Mouse (Mus musculus) embryo, embryonic 11 days (tissue): Measurements from ENCODE around the gene Fgfr2.

Experiments
- DNase-seq: peaks from one replicate; pipeline ENCODE4 v3.0.0-alpha.2; 2015

Fgfr2 gene

DNA sequence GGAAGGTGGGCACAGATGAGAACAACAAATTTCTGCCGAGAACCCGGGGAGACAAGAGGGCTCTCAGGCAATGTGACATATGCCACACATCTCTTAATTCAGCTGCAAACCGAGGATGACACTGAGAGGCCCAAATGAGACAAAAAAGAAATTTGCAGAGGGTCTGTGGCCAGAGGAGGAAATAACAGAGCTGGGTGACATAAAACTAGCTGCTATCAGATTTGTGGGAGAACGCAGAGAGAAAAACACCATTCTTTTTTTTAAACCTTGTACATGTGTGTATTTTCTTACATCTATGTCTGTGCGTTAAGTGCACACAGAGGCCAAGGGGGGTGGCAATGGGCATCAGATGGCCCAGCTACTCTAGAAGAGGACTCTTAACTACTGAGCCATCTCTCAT, 328.0 kb downstream of the Fgfr2 start:
- no peak for DNase-seq

DNA sequence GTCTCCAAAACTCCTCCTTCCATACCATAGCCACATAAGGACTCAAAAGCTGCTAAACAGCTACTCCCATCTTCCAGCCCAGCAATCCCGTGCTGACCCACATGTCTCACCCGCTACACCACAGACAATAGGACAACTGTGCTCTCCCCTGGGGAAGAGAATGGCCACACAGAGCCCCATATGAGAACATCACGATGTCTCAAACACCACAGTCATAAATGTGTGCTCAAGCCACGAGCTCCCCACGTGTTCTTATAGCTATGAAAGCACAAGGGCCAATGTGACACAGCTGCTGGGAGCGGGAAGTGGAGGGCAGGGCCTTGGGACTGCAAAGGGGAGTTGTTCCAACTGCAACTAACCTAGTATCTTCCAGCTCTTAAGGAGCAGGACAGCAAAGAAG, 329.7 kb downstream of the Fgfr2 start:
- no peak for DNase-seq

DNA sequence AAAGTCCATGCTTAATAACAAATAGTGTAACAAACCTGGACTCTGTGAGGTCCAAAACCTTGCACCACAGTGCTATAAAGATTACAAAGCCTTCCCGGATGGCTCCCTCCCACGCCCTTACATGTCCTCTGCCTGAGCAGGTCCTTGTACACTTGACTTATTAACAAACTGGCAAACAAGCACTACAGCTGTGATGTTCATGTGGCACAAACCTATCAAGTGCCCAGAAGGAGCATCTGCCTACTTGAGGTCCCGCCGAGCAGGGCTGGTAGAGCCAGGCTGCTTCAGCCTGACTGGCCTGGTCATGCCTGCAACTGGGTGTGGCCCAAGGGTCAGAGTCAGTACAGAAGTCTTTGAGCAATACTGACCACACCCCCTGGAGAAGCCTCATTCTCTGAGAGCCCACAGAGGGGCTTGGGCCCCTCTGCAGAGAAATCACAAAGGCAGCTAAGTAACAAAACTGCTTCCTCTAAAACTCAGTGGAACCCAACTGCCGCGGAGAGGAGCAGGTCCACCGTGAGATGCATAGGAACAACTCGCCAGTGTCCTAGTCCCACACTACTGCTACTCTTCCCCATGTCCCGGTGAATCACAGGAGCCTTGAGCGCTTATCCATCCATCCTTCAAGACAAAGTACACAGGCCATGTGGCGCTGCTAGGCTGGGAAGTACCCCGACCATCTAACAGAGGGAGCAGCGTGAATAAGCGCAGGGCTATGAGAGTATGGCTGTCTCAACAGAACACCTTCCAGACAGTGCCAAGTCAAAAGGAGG, 332.5 kb downstream of the Fgfr2 start:
- no peak for DNase-seq

DNA sequence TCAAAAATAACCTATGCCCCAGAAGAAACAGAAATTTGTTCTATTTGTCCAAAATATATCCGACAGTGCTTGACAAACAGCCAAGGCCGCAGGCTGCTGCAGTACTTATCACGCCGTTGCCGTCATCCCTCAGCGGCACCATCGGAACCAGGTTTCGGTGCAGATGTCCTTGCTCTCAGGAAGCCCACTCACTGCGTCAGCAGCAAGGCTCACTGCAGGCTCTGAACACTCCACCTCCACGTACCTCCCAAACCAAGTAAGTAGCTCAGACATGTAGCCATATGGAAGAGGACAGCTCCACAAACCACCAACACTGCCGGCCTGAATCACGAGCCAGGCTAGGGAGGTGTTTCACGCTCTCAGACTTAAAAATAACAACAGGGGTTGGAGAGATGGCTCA, 334.3 kb downstream of the Fgfr2 start:
- DNase-seq, result no peak

DNA sequence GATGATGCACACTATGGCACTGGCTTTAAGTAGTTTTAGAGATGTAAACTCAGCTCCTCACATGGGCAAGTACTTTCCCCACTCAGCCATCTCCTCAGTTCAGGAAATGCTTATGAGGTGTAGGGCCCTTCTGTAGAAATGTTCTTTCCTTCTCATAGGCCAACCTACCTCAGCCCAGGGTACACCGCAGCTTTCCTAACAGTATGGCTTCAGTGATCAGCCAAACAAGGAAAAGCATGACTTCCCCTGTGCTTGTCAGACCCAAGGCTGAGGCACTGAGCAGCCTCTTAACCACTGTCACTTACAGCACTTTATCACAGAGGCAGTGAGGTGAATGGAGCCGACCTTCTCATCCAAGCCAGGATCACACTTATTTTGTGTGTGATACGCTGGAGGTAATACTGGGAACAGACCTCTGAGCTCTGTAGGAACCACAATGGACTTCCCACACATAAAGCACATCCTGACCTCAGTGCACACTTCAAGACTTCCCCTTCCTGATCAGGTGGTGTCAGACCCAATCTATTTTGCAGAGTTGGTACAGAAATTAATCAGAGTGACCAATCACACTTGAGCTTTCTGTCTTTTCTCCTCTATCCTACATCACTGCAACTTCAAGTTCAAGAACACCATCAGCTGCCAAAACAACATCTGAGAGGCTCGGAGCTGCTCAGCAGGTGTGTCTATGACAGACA, 335.5 kb downstream of the Fgfr2 start:
- DNase-seq, result no peak

DNA sequence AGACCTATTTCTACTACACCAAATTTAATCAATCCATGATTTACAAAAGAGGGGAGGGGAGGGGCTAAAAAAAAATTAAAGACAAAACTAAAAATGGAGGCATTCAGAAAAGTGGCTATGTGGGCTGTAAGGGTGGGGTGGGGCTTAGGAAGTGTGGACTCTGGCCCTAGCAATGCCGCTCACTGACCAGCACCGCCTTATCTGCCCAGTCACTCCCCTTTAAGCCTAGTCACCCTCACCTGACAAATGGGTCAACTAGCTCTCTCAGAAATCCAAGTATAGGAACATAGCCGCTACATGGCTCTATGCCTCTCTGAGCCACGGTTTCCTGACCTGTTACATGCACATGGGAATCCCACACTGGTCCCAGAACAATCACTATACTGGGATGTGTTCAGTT, 336.1 kb downstream of the Fgfr2 start:
- DNase-seq, result no peak

DNA sequence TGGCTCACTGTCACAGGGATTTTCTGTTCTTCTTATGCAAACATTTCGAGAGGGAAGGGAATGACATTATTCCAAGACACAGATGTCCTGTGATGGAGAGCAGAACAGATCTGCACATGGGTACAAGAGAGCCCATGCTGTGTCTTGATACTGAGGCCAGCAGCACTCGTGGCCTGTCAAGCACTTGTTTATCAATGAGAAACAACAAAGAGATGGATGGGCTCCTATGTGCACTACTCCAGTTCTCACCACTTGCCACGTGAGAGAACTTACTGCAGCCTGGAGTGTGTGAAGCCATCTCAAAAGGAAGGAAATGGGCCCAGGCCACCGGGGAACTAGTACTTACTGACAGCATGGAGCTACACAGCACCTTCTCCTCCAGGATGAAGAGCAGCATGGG, 336.6 kb downstream of the Fgfr2 start:
- DNase-seq, result no peak

DNA sequence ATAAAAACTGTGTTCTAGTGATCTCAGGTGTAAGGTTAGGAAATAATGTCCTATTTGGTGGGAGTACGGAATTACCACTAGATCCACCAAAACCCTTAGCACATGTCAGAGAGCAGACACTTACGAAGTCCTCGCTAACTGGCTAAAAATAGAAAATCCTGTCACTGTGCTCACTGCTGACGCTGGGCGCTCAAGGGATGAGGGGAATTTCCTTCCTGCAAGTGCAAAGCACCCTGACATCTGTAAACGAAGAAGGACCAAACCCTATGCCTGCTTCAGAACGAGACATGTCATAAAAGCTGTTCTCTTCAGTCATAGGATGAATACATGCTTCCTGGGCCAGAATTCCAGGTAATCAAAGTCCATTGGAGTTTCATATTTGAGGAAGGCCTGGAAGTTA, 337.1 kb downstream of the Fgfr2 start:
- no peak for DNase-seq

DNA sequence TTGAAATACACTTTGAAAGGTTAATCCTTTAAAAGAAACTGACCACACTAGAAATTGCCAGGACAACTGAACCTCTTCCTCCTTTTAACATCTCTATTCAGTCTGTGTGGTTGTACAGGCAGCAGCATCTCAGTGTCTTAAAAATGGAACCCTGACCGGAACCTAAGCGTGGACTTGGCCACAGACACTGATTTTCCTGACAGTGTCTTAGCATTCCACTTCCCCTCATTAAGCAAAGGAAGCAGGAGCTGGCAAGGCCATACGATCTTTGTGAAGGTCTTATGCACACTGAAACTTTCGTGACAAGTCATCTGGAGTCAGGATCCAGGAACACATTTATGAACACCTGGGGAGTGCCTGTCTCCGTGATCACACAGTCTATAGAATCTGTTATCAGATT, 339.0 kb downstream of the Fgfr2 start:
- DNase-seq, result no peak

DNA sequence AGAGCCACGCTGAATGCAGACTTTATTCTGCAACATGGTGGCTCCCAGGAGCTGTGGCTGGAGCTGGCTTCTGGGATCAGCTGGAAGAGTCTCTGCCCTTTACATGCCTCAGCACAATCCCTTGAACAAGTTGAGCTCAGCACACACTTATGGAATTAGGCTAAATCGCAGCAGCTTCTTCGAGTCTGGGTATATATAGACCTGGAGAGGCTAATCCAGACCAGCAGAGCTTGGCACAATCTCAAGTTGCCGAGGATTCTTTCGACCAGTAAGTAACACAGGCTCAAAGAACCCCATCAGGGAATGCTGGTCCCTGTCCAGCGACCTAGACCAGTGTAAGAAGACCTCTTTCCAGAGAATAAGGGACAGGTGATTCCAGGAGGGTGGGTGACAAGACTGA, 341.3 kb downstream of the Fgfr2 start:
- no peak for DNase-seq

DNA sequence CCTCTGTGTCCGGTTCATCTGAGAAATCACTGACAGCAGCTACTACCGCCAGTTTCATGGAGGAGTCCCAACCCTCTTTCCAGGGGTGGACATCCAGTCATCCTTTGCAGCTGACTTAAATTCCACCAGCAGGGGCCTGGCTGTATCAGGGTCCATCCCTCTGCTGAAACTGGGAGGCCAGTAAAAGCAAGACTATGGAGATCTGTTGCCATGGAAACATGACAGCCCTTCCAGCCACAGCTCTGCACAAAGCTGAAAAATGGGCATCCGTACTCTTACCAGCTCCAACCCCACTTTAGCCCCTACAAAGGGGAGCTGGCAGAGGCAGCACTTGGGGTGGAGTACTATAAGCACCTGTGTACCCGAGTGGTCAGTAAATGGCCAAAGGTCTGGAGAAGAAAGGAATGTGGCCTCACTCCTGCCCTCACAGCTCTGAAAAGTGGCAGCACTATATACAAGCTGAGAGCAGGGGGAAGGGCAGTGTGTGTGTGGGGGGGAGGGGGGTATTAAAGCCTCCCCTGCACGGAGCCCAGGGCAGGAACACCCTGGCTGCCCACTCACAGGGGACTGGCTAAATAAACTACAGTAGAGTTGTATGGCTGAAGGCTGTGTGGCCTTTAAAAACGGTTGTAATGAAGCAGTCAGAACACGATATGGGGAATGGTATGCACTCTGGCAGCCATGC, 341.9 kb downstream of the Fgfr2 start:
- DNase-seq, result peak; percentile 71

DNA sequence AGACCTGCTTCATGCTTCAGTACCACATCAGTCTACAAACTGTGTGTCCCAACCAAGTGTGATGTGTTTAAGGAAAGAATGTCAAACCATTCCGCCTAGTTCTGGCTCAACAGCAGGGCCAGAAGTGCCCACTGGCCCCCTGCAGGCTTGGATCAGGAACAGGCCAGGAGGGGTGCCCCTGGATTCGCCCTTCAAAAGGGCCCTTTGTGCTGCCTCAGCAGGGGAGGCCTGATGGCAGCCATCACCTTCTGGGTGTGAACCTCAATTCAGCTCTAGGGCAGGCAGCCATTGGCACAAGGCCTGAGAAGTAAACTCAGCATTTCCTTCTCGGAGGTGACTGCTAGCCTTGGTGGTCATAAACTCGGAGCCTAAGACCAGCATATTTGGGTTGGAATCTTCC, 342.5 kb downstream of the Fgfr2 start:
- peak; percentile 34 for DNase-seq

DNA sequence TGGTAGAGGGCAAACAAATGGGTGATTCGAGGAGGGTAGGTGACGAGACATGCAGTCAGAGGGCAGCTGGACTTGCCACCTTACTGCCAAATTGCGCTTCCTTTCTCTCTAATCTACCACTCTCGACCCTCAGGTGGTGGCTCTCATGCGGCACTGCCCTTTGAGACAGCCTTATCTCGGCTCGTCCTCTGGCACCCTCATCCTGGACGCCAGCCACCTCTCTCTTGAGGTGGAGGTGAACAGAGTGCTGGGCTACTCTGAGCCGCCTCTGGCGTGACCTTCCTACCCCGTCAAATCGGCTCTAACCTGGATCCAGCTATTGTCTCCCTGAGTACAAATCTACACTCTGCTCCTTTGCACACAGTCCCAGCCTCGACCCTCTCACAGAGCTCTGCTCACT, 344.5 kb downstream of the Fgfr2 start:
- DNase-seq, result no peak

DNA sequence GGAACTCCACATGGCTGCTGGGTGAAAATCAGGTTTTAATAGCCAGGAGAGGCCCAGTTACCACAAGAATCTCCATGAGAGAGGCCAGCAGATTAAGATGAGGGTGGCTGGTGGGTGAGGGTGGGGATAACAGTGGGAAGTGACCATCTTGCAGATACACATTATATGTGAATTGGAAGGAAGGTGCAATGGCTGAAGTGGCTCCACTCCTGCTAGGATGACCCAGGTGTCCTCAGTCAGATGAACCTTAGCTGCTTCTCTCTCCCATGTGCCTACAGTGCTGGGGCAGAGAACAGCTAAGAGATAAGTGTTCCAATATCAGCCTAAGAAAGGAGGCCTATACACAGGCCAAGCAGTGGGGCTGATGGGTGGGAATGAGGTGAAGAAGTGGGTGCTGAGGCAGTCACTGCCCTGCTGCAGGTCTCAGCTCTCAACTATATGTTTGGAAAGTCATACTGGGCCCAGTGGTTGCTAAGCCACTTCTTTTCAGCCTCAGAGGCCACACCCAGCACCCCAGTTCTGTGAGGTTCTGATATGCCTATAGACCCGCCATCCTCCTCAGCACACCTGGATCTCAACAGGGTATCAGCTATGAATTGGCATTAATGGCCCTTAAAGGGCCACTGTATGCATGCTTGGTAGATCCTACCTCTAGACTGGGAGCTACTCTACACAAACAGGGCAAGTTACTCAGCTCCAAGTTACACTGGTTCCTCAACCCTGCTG, 345.3 kb downstream of the Fgfr2 start:
- DNase-seq, result no peak

DNA sequence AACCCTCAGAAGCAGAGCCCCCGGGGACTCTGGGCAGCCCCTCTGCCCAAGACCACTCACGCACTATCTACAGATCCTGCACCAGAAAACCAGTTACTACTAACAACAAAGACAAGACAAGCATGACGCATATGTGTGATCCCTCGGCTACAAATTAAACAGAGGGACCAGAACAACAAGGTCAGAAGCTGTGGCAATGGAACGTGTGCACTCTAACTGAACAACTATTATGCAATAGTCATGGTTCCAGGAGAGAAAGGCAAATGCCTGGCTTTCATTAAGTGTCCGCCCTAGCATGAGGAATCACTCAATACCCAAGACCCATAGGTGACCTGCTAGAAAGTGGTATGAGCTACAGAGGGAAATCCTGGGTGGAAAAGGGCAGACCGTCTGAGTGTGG, 346.0 kb downstream of the Fgfr2 start:
- no peak for DNase-seq

DNA sequence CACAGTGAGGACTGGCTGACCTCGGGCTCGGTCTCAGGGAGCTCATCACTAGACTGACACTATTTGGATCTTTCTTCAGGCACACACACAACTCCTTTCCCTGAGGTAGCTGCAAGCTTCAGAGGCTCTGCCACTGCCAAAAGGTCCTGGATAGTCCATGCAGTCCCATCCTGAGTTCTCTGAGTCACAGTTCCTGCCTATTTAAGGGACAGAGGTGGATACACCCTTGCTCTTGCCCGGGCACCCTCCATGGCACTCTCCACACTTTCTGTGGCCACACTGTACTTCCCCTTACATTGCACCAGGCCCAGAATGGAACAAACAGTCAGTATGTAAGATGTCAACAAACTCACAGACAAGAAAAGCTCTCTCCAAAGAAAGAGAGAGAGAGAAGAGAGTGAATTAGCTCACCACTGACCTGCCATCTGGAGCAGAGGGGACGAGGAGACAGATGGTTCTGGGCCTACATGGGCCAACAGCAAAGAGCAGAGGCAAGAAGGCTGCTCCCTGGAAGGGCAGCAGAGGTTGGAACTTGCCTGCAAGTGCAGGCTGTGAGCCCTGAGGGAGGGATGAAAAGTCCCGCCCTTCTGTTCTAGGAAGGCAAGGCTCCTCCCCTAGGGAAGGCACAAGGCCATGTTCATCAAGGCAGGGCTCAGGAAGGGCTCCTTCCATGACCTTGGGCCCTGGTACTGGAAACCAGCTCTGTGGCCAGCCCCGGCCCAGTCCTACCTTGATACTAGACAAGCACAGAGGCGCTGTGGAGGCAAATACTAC, 346.6 kb downstream of the Fgfr2 start:
- no peak for DNase-seq

DNA sequence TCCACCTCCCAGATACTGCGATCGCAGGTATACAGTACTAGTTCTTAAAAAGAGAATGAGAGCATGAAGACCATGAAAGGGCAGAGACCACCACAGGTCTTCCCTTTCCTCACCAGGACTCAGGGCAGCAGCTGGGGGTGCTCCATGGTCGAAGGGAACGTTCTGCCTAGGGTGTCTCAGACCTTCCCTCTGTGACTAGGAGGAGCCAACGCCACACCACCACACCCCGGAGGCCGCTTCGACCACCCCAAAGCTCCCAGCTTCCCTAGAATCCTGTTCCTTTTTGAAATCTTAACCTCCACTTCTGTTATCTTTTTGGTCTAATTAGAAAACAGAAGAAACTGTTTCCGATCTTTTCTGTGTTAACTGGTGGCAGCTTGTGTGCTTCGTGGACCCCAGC, 347.2 kb downstream of the Fgfr2 start:
- DNase-seq, result no peak

DNA sequence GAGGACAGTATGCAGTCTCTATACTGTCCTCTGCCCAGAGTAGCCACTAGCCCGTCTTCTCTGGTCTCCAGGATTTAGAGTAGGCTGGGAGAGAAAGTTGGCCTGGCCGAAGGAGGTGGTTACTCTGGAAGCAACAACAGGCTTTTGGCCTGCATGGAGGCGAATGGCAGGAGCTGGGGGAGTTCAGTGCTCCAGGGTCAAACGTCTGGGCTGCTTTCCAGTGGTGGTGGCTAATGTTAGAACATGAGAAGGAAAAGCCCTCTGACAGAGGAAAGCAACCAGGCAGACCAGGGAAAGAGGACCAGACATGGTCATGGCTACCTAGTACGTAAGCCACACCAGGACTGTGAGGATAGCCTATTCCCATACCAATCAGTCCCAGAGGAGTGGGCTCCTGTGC, 347.8 kb downstream of the Fgfr2 start:
- no peak for DNase-seq

DNA sequence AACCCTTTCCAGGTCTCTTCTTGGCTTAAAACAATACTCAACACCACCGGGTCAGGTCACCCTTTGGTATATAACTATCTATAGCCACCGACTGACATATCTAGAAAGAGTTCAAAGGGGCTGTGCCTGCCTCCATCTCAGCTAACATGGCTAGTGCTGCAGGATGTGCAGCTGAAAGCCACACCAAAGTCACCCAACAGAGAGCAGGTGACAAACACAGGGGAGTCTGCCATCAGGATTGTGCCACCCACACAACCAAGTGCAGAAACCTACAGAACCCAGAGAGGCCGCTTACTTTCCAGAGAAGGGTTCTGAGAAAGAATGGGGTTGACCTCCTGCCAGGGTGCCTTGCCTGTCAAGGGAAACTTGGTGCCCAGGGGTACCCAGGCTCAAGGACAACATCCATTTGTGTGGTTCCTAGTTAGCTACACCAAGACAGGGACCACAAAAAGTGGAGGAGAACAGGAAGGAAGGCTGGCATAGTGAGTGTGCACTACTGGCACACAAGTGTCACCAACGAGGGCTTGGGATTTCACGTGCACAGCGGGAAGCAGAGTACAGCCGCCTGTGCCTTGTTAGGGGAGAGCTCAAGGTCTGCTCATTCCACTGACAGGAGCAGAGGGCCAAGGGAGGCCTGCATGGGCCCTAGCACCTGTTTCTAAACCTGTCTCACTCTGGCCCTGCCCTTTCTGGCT, 350.0 kb downstream of the Fgfr2 start:
- DNase-seq, result no peak

DNA sequence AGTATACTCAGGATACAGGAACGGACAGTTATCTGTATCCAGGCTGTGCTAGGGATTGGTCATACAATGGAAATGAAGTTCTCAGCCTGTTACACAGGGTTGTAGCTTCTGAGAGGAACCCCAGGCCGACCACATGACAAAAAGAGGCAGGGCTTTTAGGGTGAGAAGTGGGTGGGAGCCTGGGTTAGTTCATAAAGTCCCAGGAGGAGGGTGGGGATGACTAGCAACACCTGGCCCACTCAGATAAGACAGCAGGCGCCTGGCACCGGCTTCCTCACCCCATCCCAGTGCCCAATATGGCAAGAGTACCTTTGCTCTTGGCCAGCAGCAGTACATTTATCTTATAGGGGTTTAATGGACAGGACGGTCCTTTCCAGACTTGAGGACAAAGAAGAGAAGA, 350.7 kb downstream of the Fgfr2 start:
- no peak for DNase-seq

DNA sequence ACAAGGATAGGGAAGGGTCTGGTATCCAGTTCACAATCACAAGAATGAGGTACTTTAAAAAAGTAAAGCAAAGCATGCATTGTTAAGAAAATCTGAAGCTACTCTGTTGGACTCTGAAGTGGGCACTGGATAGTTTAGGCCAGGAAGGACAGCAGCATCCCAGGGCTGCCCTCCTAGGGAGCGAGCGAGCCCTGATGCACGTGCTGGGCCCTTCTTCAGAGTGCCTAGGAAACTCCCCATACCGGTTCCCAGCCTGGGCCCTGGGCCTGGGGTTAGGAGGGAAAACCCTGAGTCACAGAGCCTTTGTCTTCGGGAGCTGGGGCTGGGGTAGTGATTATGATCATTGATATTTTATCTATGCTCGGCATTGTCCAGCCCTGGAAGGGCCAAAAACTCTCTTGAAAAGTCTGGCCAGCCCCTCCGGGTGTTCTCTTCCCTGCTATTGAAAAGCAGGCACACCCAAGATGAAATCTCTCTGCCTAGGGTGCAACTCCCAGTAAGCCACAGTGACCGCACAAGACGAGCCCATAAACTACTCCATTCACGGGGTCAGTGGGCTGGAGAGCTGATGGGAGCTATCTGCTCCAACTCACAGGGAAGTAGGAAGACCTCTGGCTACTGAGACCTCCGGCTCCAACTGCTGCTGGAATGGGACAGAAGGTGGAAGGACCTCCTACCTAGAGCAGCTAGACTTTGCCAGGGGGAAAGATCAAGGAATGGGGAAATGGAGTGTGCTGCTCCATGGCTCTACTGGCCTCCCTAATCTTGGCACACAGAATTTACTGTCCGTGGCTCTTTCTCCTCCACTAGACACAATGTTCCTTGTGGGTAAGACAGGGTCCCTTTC, 354.4 kb downstream of the Fgfr2 start:
- no peak for DNase-seq
